ENCODE assay signal across 33 mouse cellular contexts in the genomic region with DNA sequence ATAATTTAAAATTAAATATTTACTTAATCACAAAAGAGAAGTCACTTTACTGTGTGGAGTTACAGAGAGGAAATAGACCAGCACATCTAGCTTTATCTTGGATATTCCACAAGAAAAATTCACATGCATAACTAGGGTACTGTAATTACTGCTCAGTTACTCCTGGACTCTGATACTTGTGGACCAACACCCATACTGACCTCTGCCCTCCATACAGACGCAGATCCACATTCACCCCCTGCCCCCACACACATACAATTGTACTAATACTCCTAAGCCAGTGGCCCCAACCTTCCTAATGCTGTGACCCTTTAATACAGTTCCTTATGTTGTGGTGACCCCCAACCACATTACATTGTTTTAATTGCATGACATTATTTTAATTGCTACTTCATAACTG.
"Had no signal": no experiment of that assay in that cellular context is flagged by ENCODE, and none has a peak within 500 bp of the region (broad histone marks: within the 10 kb centered on the region; RNA-seq: fewer than 3 reads in every experiment).

No protein-coding gene starts in this region.

- H3K27ac ChIP-seq: heart, embryonic 10.5 days; heart, embryonic 13.5 days; heart, embryonic 15.5 days; hindbrain, embryonic 10.5 days; hindbrain, embryonic 12.5 days; hindbrain, embryonic 13.5 days; hindbrain, embryonic 14.5 days; hindbrain, embryonic 15.5 days; hindbrain, postnatal 0 days; kidney, embryonic 15.5 days; kidney, postnatal 0 days; layer of hippocampus, adult 2 months; left cerebral cortex, adult 2 months had no signal

- DNase-seq: heart, postnatal 10 days; heart, postnatal 14 days; heart, postnatal 36 days; heart, postnatal 4 days; kidney, adult 11 months; kidney, adult 18-20 months; kidney, adult 2 months; kidney, adult 8-10 months; kidney, adult 9 months; kidney, postnatal 10 days; kidney, postnatal 14 days; kidney, postnatal 25 days; kidney, postnatal 36 days; kidney, postnatal 4 days; layer of hippocampus, adult 9-11 months; layer of hippocampus, postnatal 36 days had no signal

- H3K4me1 ChIP-seq: heart, embryonic 10.5 days; heart, embryonic 12.5 days; heart, embryonic 13.5 days; heart, embryonic 15.5 days; hindbrain, embryonic 10.5 days; hindbrain, embryonic 12.5 days; hindbrain, embryonic 13.5 days; hindbrain, embryonic 15.5 days; kidney, embryonic 15.5 days had no signal

- H3K9me3 ChIP-seq: heart, embryonic 10.5 days; heart, embryonic 12.5 days; heart, embryonic 13.5 days; heart, embryonic 15.5 days; hindbrain, embryonic 10.5 days; hindbrain, embryonic 12.5 days; hindbrain, embryonic 15.5 days had no signal

- ATAC-seq: hindbrain, embryonic 16.5 days; hindbrain, postnatal 0 days; inflammation-experienced regulatory T-cells, adult 6 months had no signal

- H3K4me2 ChIP-seq: heart, embryonic 11.5 days; heart, embryonic 12.5 days; heart, embryonic 13.5 days; heart, embryonic 15.5 days; hindbrain, embryonic 12.5 days; hindbrain, embryonic 13.5 days; hindbrain, embryonic 14.5 days; hindbrain, embryonic 15.5 days; kidney, embryonic 15.5 days had no signal

- H3K27me3 ChIP-seq: heart, embryonic 12.5 days; heart, embryonic 13.5 days; heart, embryonic 15.5 days; hindbrain, embryonic 12.5 days; hindbrain, embryonic 13.5 days; hindbrain, embryonic 15.5 days; kidney, embryonic 15.5 days had no signal

- H3K4me3 ChIP-seq: heart, embryonic 10.5 days; heart, embryonic 12.5 days; heart, embryonic 13.5 days; heart, embryonic 15.5 days; hindbrain, embryonic 10.5 days; hindbrain, embryonic 12.5 days; hindbrain, embryonic 13.5 days; hindbrain, embryonic 15.5 days; kidney, embryonic 15.5 days; layer of hippocampus, adult 2 months; left cerebral cortex, adult 2 months had no signal

- H3K36me3 ChIP-seq: heart, embryonic 10.5 days; heart, embryonic 12.5 days; heart, embryonic 13.5 days; heart, embryonic 15.5 days; hindbrain, embryonic 10.5 days; hindbrain, embryonic 12.5 days; hindbrain, embryonic 13.5 days; hindbrain, embryonic 15.5 days; kidney, embryonic 15.5 days had no signal

- H3K9ac ChIP-seq: heart, embryonic 12.5 days; heart, embryonic 13.5 days; heart, embryonic 15.5 days; hindbrain, embryonic 12.5 days; hindbrain, embryonic 13.5 days; hindbrain, embryonic 14.5 days; hindbrain, embryonic 15.5 days; kidney, embryonic 15.5 days had no signal
